Mouse (Mus musculus): ENCODE results near the gene Rab9. TPM values are rescaled to one million over a fixed set of nuclear protein-coding genes. Genes with fewer than 3 reads are reported as not detected.

Gene Rab9
- polyA plus RNA-seq, 1 experiment from 2014 or later = 46.5 TPM

DNA sequence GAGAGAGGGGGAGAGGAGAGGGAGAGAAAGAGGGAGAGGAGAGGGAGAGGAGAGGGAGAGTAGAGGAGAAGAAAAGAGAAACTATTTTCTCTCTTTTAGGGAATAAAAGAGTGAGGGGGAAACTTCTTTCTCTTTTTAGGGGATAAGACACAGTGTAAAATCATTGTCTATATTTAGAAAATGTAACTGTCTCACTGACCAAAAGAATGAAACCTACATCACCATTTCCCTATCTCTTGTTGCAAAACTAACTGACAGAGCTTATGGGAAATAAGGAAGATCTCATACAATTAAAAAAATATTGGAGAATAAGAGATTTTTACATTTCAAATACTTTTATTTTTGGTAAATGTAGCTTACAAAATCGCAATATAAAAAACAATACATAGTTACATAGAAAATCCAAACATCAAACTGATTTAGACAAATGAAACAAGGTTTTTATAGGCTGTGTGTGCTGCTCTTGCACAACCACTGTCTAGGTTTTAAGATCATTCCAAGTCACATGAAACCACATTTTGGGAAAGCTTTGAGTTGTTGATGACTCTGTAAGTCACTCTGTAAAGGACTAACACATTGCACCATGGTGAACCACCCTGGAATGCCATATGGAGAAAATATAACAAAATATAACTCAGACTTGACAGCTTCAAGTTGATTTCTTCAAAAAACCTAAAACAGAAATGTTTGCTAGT is 20.0 kb upstream of the Rab9 start:
- Histone ChIP-seq H3K9ac (replicated peaks) (no peak overlapping the region), H3K4me1 (no peaks in the 10 kb centered on the region), H3K4me2 (replicated peaks) (no peak overlapping the region), H3K9me3 (no peaks in the 10 kb centered on the region), H3K4me3 (no peak overlapping the region), H3K27ac (replicated peaks) (no peak overlapping the region), H3K36me3 (no peaks in the 10 kb centered on the region), H3K27me3 (no peaks in the 10 kb centered on the region)
- ATAC-seq (replicated peaks) = no peak
- WGBS = 79% methylated on average over 1 of the region's 1 CpGs

DNA sequence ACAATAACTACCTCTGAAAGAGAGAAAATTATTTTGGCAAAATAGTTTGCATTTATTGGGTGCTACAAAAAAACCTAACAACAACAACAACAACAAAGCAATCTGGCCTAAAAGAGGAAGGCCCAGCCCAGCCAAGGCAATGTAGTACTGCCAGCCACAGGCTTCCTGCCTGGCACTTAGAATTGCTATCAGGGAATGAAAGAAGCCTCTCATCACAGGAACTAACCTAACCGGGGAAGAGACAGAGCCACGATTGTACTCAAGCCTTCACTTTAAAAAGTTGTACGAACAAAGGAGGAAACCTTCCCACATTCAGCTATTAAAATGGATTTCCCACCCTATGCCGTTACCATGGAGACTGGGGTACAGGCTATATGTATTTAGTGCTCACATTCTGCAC is 18.1 kb upstream of the Rab9 start:
- no peak for ATAC-seq (replicated peaks)
- Histone ChIP-seq H3K27ac (replicated peaks) (no peak overlapping the region), H3K27me3 (no peaks in the 10 kb centered on the region), H3K4me3 (no peak overlapping the region), H3K4me2 (replicated peaks) (no peak overlapping the region), H3K36me3 (no peaks in the 10 kb centered on the region), H3K9ac (replicated peaks) (no peak overlapping the region), H3K9me3 (no peaks in the 10 kb centered on the region), H3K4me1 (no peaks in the 10 kb centered on the region)
- 43% methylated on average over 4 of the region's 4 CpGs for WGBS

DNA sequence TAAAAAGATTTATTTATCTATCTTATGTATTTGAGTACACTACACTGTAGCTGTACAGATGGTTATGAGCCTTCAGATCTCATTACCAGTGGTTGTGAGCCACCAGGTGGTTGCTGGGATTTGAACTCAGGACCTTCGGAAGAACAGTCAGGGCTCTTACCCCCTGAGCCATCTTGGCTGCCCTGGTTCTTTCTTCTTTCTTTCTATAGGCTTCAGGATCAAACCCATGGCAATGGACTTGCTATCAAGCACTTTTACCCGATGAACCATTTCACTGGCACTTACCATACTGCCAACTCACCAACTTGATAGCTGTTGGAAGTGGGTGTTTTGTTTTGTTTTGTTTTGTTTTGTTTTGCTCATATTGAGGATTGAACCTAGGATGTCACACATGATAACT is 15.4 kb upstream of the Rab9 start:
- H3K4me2 ChIP-seq (replicated peaks) = no peak overlapping the region
- no peaks in the 10 kb centered on the region for H3K27me3 ChIP-seq
- WGBS = 91% methylated on average over 2 of the region's 2 CpGs
- no peak overlapping the region for H3K27ac ChIP-seq (replicated peaks)
- no peaks in the 10 kb centered on the region for H3K4me1 ChIP-seq
- no peak overlapping the region for H3K9ac ChIP-seq (replicated peaks)
- ATAC-seq (replicated peaks) = no peak
- no peaks in the 10 kb centered on the region for H3K9me3 ChIP-seq
- H3K36me3 ChIP-seq = no peaks in the 10 kb centered on the region
- H3K4me3 ChIP-seq = no peak overlapping the region

DNA sequence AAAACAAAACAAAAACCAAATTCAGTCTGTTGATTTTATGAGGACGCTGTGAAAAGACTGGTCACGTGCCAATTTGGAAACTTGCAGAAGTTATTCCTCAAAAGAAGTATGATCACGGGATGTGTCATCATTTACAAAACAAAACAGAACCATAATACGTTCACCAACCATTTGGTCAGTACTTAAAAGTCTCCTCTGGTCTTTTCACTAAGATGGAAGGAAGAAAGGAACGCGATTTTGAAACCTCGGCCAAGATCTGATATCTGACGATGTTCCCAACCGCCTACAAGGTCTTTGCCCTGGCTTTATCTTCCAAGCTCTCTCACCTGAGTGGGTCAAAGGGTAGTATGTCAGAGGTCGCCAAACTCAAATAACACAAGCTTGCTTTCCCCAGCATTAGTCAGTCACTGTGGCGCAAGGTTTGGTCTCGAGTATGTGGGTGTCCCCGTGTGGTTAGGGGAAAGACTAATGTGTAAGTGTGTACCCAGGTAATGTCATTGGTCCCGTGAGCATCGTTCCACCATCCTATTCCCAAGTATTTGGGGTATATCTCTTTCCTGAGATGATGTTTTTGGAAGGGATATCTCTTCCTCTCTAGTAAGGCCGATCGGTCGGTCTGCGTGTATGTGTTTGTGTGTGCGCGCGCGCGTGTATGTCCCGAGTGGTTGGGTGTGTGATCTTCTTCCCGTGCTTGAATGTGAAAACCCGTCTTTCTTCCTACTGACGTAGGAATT is 869 bp downstream of the Rab9 start:
- H3K9ac ChIP-seq (replicated peaks) = peak overlapping the region; percentile 71
- H3K36me3 ChIP-seq = no peaks in the 10 kb centered on the region
- H3K27ac ChIP-seq (replicated peaks) = peak overlapping the region; percentile 83
- WGBS = 19% methylated on average over 28 of the region's 28 CpGs
- H3K9me3 ChIP-seq = no peaks in the 10 kb centered on the region
- peak overlapping the region; percentile 64 for H3K4me3 ChIP-seq
- H3K27me3 ChIP-seq = no peaks in the 10 kb centered on the region
- peaks cover 9% of the 10 kb centered on the region for H3K4me1 ChIP-seq
- peak overlapping the region; percentile 44 for H3K4me2 ChIP-seq (replicated peaks)
- peak; percentile 57 for ATAC-seq (replicated peaks)

DNA sequence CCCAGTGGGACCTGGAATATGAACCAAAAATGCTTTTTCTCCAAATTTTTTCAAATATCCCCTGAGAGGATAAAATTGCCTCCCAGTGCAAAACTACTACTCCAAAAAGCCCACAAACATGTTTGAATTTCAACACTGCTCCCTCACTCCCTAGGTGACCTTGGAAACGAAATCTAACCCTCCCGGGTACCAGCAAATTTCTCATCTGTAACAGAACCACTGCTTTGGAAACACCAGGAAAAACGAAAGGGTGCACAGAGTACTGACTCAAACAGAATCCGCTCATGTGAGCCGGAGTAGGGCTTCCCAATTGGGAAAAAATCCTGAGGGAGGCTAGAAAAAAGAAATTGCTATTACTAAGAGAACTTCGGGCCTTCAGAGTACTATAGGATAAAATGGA is 2.3 kb downstream of the Rab9 start:
- WGBS = 76% methylated on average over 6 of the region's 6 CpGs
- H3K4me3 ChIP-seq = no peak overlapping the region

DNA sequence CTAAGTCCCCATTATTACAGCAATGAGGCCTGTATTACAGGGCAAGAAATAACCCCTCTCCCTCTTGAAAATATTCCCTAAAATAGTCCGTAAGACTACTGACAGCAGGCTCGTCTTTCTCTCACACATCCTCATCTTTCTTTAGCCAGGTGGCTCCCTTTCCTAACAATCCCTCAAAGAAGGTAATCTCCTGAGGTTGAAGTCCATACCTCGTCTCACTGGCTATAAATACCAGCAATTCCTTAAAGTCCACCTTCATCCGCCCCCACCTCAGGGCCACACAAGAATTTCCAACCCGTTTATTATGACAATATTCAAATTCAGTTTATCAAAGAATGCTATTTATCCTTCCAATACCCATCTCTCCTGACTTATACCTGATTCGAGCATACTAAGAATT is 7.1 kb downstream of the Rab9 start:
- H3K27me3 ChIP-seq = no peaks in the 10 kb centered on the region
- H3K4me3 ChIP-seq = no peak overlapping the region
- no peaks in the 10 kb centered on the region for H3K36me3 ChIP-seq
- no peak overlapping the region for H3K9ac ChIP-seq (replicated peaks)
- H3K9me3 ChIP-seq = no peaks in the 10 kb centered on the region
- H3K27ac ChIP-seq (replicated peaks) = no peak overlapping the region
- H3K4me1 ChIP-seq = peaks cover 5% of the 10 kb centered on the region
- WGBS = 86% methylated on average over 6 of the region's 6 CpGs
- ATAC-seq (replicated peaks) = no peak
- H3K4me2 ChIP-seq (replicated peaks) = no peak overlapping the region

More for the DNA sequence above, 2.3 kb downstream of the Rab9 start:
- Histone ChIP-seq H3K4me1 (peaks cover 9% of the 10 kb centered on the region), H3K9me3 (no peaks in the 10 kb centered on the region), H3K27me3 (no peaks in the 10 kb centered on the region), H3K36me3 (no peaks in the 10 kb centered on the region), H3K27ac (replicated peaks) (no peak overlapping the region), H3K4me2 (replicated peaks) (peak overlapping the region; percentile 19), H3K9ac (replicated peaks) (no peak overlapping the region)
- no peak for ATAC-seq (replicated peaks)

DNA sequence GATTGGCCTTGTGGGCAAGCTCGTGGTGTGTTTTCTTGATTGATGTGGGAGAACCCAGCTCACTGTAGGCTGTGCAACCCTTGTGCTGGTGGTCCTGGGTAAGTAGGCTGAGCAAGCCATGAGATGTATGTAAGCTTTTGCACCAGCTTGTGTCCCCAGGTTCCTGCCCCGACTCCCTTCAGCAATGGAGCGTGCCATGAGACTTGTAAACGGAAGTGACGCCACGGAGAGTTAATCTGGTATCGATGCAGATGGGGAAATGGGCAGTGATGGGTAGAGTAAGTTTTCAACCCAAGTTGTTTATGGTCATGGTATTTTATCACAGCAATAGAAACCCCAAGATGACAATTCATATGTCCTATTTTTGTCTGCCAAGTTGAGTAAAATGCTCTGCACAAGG is 11.3 kb downstream of the Rab9 start:
- Histone ChIP-seq H3K4me1 (no peaks in the 10 kb centered on the region), H3K27me3 (no peaks in the 10 kb centered on the region), H3K9me3 (no peaks in the 10 kb centered on the region), H3K4me2 (replicated peaks) (no peak overlapping the region), H3K36me3 (no peaks in the 10 kb centered on the region), H3K9ac (replicated peaks) (no peak overlapping the region), H3K4me3 (no peak overlapping the region), H3K27ac (replicated peaks) (no peak overlapping the region)
- no peak for ATAC-seq (replicated peaks)
- 95% methylated on average over 7 of the region's 7 CpGs for WGBS

DNA sequence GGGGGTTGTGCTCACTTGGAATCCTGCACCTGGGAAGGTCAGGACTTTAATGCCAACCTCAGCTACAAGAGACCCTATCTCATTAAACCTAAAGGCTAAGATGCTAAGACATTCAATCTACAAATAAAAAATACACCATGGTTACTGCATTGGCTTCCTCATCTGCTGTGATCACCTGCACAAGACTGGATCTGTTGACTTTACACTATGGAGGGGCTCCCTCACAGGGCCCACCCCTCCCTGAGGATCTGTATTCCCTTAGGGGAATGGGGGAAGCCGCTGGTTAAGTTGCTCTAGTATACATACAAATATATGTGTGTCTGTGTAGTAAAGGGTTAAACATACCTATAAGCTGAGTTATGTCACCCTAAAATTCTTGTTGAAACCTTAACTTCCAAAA is 24.1 kb downstream of the Rab9 start:
- no peaks in the 10 kb centered on the region for H3K4me1 ChIP-seq
- H3K4me2 ChIP-seq (replicated peaks) = no peak overlapping the region
- 87% methylated on average over 1 of the region's 1 CpGs for WGBS
- no peaks in the 10 kb centered on the region for H3K9me3 ChIP-seq
- no peak overlapping the region for H3K9ac ChIP-seq (replicated peaks)
- H3K27ac ChIP-seq (replicated peaks) = no peak overlapping the region
- no peak overlapping the region for H3K4me3 ChIP-seq
- H3K36me3 ChIP-seq = 0 out of 2 replicates have a peak, but pooled peaks cover 3% of the 10 kb centered on the region
- ATAC-seq (replicated peaks) = no peak
- H3K27me3 ChIP-seq = no peaks in the 10 kb centered on the region

DNA sequence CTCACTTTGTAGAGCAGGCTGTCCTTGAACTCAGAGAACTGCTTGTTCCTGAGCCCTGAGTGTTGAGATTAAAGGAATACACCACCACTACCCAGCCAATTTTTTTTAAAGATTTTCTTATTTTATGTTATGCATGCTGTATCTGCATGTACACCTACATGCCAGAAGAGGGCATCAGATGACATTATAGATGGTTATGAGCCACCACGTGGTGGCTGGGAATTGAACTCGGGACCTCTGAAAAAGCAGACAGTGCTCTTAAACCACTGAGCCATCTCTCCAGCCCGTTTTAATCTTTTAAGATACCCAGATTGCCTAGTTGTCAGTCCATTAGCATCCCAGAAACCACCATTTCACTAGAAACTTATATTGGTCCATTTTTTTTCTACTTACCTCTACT is 25.3 kb downstream of the Rab9 start:
- Histone ChIP-seq H3K4me3 (no peak overlapping the region), H3K4me1 (no peaks in the 10 kb centered on the region), H3K9ac (replicated peaks) (no peak overlapping the region), H3K9me3 (no peaks in the 10 kb centered on the region), H3K36me3 (0 out of 2 replicates have a peak, but pooled peaks cover 3% of the 10 kb centered on the region), H3K27ac (replicated peaks) (no peak overlapping the region), H3K27me3 (no peaks in the 10 kb centered on the region), H3K4me2 (replicated peaks) (no peak overlapping the region)
- ATAC-seq (replicated peaks) = no peak
- WGBS = 78% methylated on average over 3 of the region's 3 CpGs

DNA sequence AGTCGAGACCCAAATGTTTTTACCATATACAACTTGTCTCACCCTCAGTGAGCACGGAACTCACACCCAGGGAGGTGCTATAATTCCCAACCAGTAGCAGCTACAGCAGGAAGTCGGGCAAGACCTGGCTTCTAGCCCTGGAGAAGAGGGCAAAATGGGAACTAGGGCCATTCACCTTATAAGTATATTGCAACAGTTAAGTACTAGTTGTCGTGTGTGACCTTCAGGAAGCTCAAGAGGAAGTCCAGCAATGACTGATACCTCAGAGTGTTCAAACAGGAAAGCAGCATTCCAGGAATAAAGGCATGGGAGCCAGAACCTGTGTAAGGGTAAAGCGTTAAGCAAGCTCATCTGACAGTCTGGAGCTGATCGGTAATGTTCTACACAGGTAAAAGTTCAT is 26.1 kb downstream of the Rab9 start:
- 0 out of 2 replicates have a peak, but pooled peaks cover 3% of the 10 kb centered on the region for H3K36me3 ChIP-seq
- no peak overlapping the region for H3K4me3 ChIP-seq
- H3K9me3 ChIP-seq = no peaks in the 10 kb centered on the region
- no peak overlapping the region for H3K9ac ChIP-seq (replicated peaks)
- H3K27me3 ChIP-seq = no peaks in the 10 kb centered on the region
- H3K4me1 ChIP-seq = no peaks in the 10 kb centered on the region
- 84% methylated on average over 6 of the region's 6 CpGs for WGBS
- H3K4me2 ChIP-seq (replicated peaks) = no peak overlapping the region
- ATAC-seq (replicated peaks) = no peak
- no peak overlapping the region for H3K27ac ChIP-seq (replicated peaks)

DNA sequence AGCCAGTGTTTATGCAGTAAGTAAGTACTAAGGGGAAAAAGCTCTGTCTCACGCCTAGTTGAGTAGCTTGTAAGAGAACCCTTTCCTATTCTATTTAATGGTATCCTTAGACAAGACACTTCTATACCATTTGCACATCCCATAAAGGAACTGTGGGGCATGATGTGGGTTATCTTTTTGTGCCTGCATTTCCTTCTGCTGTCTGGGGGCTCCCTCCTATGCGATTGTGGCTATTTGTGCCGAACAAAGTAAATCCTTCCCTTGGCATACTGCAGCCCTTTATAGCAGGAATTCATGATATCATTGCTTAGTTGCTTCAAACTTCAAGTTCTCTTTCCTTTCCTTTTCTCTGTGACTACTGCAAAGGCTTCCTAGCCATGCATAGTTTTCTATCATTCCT is 35.1 kb downstream of the Rab9 start:
- Histone ChIP-seq H3K27me3 (no peaks in the 10 kb centered on the region), H3K36me3 (no peaks in the 10 kb centered on the region), H3K4me1 (peaks cover 8% of the 10 kb centered on the region), H3K9ac (replicated peaks) (no peak overlapping the region), H3K4me3 (no peak overlapping the region), H3K9me3 (no peaks in the 10 kb centered on the region), H3K4me2 (replicated peaks) (no peak overlapping the region), H3K27ac (replicated peaks) (no peak overlapping the region)
- no peak for ATAC-seq (replicated peaks)
- WGBS = 86% methylated on average over 3 of the region's 3 CpGs

DNA sequence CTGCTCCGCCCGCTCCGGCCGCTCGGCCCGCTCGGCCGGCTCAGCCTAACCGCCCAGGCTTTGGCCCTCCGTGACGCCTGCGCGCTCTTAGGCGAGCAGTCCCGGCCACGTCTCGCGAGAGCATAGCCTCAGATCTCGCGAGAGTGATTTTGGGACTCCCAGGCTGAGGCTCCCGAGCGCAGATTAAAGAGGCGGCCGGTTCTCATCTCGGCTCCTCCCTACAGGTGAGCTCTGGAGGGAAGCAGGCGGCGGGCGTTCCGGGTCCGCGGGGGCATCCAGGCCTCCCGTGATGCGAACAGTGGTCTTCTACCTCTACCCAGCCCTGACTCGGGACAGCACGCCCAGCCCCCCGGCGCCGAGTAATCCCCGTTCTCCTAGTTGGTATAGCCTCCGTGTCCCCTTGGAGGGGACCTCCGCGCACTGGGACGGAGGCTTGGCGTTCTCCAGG is 39.0 kb downstream of the Rab9 start, which contains the start of gene Ofd1:
Gene Ofd1 (minus strand): TSS at position 89 of the 448 bp plus-strand sequence.
- peak; percentile 99 for ATAC-seq (replicated peaks)
- peak within 1 kb of the TSS; percentile 64 for H3K4me3 ChIP-seq
- H3K4me2 ChIP-seq (replicated peaks) = peak within 1 kb of the TSS; percentile 55
- no peaks in the 10 kb centered on the region for H3K36me3 ChIP-seq
- H3K27me3 ChIP-seq = no peaks in the 10 kb centered on the region
- 15% methylated on average over 44 of the region's 44 CpGs for WGBS
- peak within 1 kb of the TSS; percentile 82 for H3K27ac ChIP-seq (replicated peaks)
- no peaks in the 10 kb centered on the region for H3K9me3 ChIP-seq
- H3K4me1 ChIP-seq = peaks cover 10% of the 10 kb centered on the region
- H3K9ac ChIP-seq (replicated peaks) = peak within 1 kb of the TSS; percentile 78
